In genomic region chr10:61838769-61839168, GRCm38 (mm10) we compare ENCODE assay signal across 8 mouse cellular contexts. TPM values are rescaled to one million over a fixed set of nuclear protein-coding genes. Genes with fewer than 3 reads are reported as not detected.
DNase-seq lines count a peak whose midpoint lies in the region; ATAC-seq and TF ChIP-seq lines count a peak whose summit lies in the region.
"Had no signal": no experiment of that assay in that cellular context is flagged by ENCODE, and none has a peak within 500 bp of the region (broad histone marks: within the 10 kb centered on the region; RNA-seq: fewer than 3 reads in every experiment).

No protein-coding gene starts in this region.

- H3K9me3 ChIP-seq in ES-Bruce4 (replicated peaks; ENCODE audit: control insufficient read depth, insufficient read depth, low read length, poor library complexity, severe bottlenecking): no peaks in the 10 kb centered on the region
- H3K9me3 ChIP-seq in forebrain, postnatal 0 days (ENCODE audit: low read length): no peaks in the 10 kb centered on the region
- H3K9me3 ChIP-seq in lung, embryonic 14.5 days (ENCODE audit: low read depth, low read length): no peaks in the 10 kb centered on the region
- H3K9me3 ChIP-seq: limb, embryonic 12.5 days had no signal

- no peak for TF ChIP-seq POLR2A in ES-Bruce4 (IDR thresholded peaks at IDR 0.05; ENCODE audit: insufficient read depth, low read length)

- WGBS in forebrain, postnatal 0 days: under 1% methylated on average over 6 of the region's 6 CpGs
- under 1% methylated on average over 6 of the region's 6 CpGs for WGBS in lung, embryonic 14.5 days

- no peaks in the 10 kb centered on the region for H3K36me3 ChIP-seq in ES-Bruce4 (ENCODE audit: control insufficient read depth, insufficient read depth, low read length, poor library complexity, severe bottlenecking)
- H3K36me3 ChIP-seq in forebrain, postnatal 0 days (ENCODE audit: insufficient read depth): no peaks in the 10 kb centered on the region
- 0 out of 2 replicates have a peak, but pooled peaks cover 4% of the 10 kb centered on the region for H3K36me3 ChIP-seq in lung, embryonic 14.5 days (ENCODE audit: insufficient read depth)
- H3K36me3 ChIP-seq: limb, embryonic 12.5 days had no signal

- H3K9ac ChIP-seq in ES-Bruce4 (ENCODE audit: low read depth, poor library complexity, severe bottlenecking): no peak overlapping the region
- no peak overlapping the region for H3K9ac ChIP-seq in forebrain, postnatal 0 days
- H3K9ac ChIP-seq in lung, embryonic 14.5 days: no peak overlapping the region
- H3K9ac ChIP-seq: limb, embryonic 12.5 days had no signal

- peak; percentile 91 for TF ChIP-seq CTCF in ES-Bruce4 (IDR thresholded peaks at IDR 0.05; ENCODE audit: low read depth, low read length)
- TF ChIP-seq CTCF in forebrain, postnatal 0 days (IDR thresholded peaks at IDR 0.05; ENCODE audit: low read depth): peak; percentile 96
- TF ChIP-seq CTCF in lung, embryonic 14.5 days (IDR thresholded peaks at IDR 0.05; ENCODE audit: low read depth): peak; percentile 98

- peak; percentile 48 to 49 for DNase-seq in B cell, adult 2 months
- peak; percentile 15 for DNase-seq in cerebellum, adult 11-12 months
- peak; percentile 88 for DNase-seq in forebrain, postnatal 0 days
- peak; percentile 45 for DNase-seq in kidney, adult 9 months
- DNase-seq in lung, embryonic 14.5 days: peak; percentile 92
- DNase-seq in retina, embryonic 14.5 days (ENCODE audit: low spot score): peak; percentile 90

- no peaks in the 10 kb centered on the region for H3K4me1 ChIP-seq in ES-Bruce4 (ENCODE audit: control insufficient read depth, insufficient read depth, low read length)
- no peaks in the 10 kb centered on the region for H3K4me1 ChIP-seq in forebrain, postnatal 0 days (ENCODE audit: insufficient read depth)
- no peaks in the 10 kb centered on the region for H3K4me1 ChIP-seq in lung, embryonic 14.5 days (ENCODE audit: insufficient read depth)

- ATAC-seq in forebrain, postnatal 0 days: peak; percentile 78
- ATAC-seq in lung, embryonic 14.5 days (ENCODE audit: insufficient read depth): peak; percentile 79

- H3K27ac ChIP-seq in ES-Bruce4 (ENCODE audit: insufficient read depth, low read length): no peak overlapping the region
- no peak overlapping the region for H3K27ac ChIP-seq in forebrain, postnatal 0 days (ENCODE audit: low read depth, low read length)
- H3K27ac ChIP-seq in lung, embryonic 14.5 days (ENCODE audit: low read depth): no peak overlapping the region
- H3K27ac ChIP-seq: limb, embryonic 12.5 days had no signal

- no peak overlapping the region for H3K4me2 ChIP-seq in forebrain, postnatal 0 days (ENCODE audit: low read depth)
- no peak overlapping the region for H3K4me2 ChIP-seq in lung, embryonic 14.5 days
- H3K4me2 ChIP-seq: limb, embryonic 12.5 days had no signal

- no peaks in the 10 kb centered on the region for H3K27me3 ChIP-seq in ES-Bruce4 (ENCODE audit: control insufficient read depth, insufficient read depth, low read length, poor library complexity, severe bottlenecking)
- no peaks in the 10 kb centered on the region for H3K27me3 ChIP-seq in forebrain, postnatal 0 days (ENCODE audit: insufficient read depth, low read length)
- H3K27me3 ChIP-seq in lung, embryonic 14.5 days (ENCODE audit: insufficient read depth, low read length): no peaks in the 10 kb centered on the region
- H3K27me3 ChIP-seq: limb, embryonic 12.5 days had no signal

- H3K4me3 ChIP-seq in ES-Bruce4 (ENCODE audit: low read depth, low read length): no peak overlapping the region
- H3K4me3 ChIP-seq in forebrain, postnatal 0 days (ENCODE audit: low read depth, low read length): no peak overlapping the region
- H3K4me3 ChIP-seq in lung, embryonic 14.5 days (ENCODE audit: low read depth, low read length): no peak overlapping the region
- H3K4me3 ChIP-seq: limb, embryonic 12.5 days had no signal

- no peak for TF ChIP-seq EP300 in ES-Bruce4 (IDR thresholded peaks at IDR 0.05; ENCODE audit: insufficient read depth, low read depth, low read length)

RNA-seq across cellular contexts. Expression of gene H2afy2, which starts 54.8 kb away (rescaled TPM):
- polyA plus RNA-seq in ES-Bruce4 (2011; ENCODE audit: insufficient read depth, insufficient read length, low read depth, missing spikeins): 16.8 and 21.6 TPM in 2 replicates
- total RNA-seq in forebrain, postnatal 0 days (2014; rRNA removed): 129 and 143 TPM in 2 replicates
- 175 and 191 TPM in 2 replicates for polyA plus RNA-seq in forebrain, postnatal 0 days (2015; fragmentation: Nextera tagmentation; extraction: Ambion mirVana)
- polyA plus RNA-seq in lung, embryonic 14.5 days (2014; fragmentation: Nextera tagmentation; extraction: Ambion mirVana): 132 and 142 TPM in 2 replicates

Comparison
In these comparisons a context has a peak if more than half of its experiments do, and no peak if none do; other contexts are left out.
1. DNase-seq: peak in every context shown above with its lines; median percentile 92 in lung, embryonic 14.5 days; 90 in retina, embryonic 14.5 days; 88 in forebrain, postnatal 0 days; 48 in B cell, adult 2 months; 45 in kidney, adult 9 months; 15 in cerebellum, adult 11-12 months.